Mouse (Mus musculus) embryonic fibroblast, embryonic 13.5 days (primary cell): ENCODE measurements around the gene Cbx6. TPM values are rescaled to one million over a fixed set of nuclear protein-coding genes. Genes with fewer than 3 reads are reported as not detected.
A peak's percentile ranks its signal among the peaks of the same experiment; 100 is the strongest.

Source experiments
- H3K27ac ChIP-seq: 2 replicates; pipeline ENCODE4 v1.5.1; 2012; ENCODE audit warnings: low read length, control low read depth, inconsistent platforms; ENCODE audit not compliant: insufficient read depth
- H3K4me1 ChIP-seq: 2 replicates; pipeline ENCODE4 v1.6.1; 2011; ENCODE audit warnings: low read length; ENCODE audit not compliant: control insufficient read depth, insufficient read depth
- H3K4me3 ChIP-seq: 2 replicates; pipeline ENCODE4 v1.5.1; 2011; ENCODE audit warnings: mild to moderate bottlenecking, control low read depth, low read length; ENCODE audit not compliant: insufficient read depth
- CTCF ChIP-seq: IDR thresholded peaks from 2 replicates; pipeline ENCODE4 v1.5.1; 2011; ENCODE audit warnings: mild to moderate bottlenecking, control low read depth, low read length, moderate library complexity, borderline replicate concordance; ENCODE audit not compliant: insufficient read depth
- POLR2A ChIP-seq: IDR thresholded peaks from 2 replicates; pipeline ENCODE4 v1.6.1; 2011; ENCODE audit warnings: low read depth, mild to moderate bottlenecking, control low read depth, low read length, moderate library complexity
- polyA plus RNA-seq: library from polyadenylated mRNA; stranded (reverse); fragments of >200 nt; gene quantifications from 2 replicates; pipeline ENCODE4 v1.2.4, GENCODE M21; 2011; ENCODE audit warnings: low read depth; ENCODE audit not compliant: missing spikeins, insufficient read length

Cbx6 gene
- polyA plus RNA-seq, 1 experiment, result 89.0 TPM

- peak overlapping the region; percentile 58 for H3K4me3 ChIP-seq
- H3K4me1 ChIP-seq, result no peaks in the 10 kb centered on the region
- 0 out of 2 replicates have a peak overlapping the region, but pooled peaks have one; percentile 81 for H3K27ac ChIP-seq
- TF ChIP-seq POLR2A (no peak), CTCF (peak; percentile 77)
Observed at GRCm38 (mm10) chr15:79832064-79832900, 2.2 kb downstream of the Cbx6 start.

- Histone ChIP-seq H3K4me1 (no peaks in the 10 kb centered on the region), H3K4me3 (no peak overlapping the region), H3K27ac (no peak overlapping the region)
- TF ChIP-seq CTCF (peak; percentile 87; the same call in 1 of the 2 replicates), POLR2A (peak; percentile 9; the same call in 1 of the 2 replicates)
Observed at GRCm38 (mm10) chr15:79830388-79830787, 4.1 kb downstream of the Cbx6 start.

GRCm38 (mm10) chr15:79829431-79829830 is 5.1 kb downstream of the Cbx6 start:
- no peak overlapping the region for H3K4me3 ChIP-seq
- H3K4me1 ChIP-seq, result no peaks in the 10 kb centered on the region
- TF ChIP-seq POLR2A (no peak; the same call in 1 of the 2 replicates), CTCF (no peak)
- no peak overlapping the region for H3K27ac ChIP-seq

- Histone ChIP-seq H3K4me3 (no peak overlapping the region), H3K4me1 (no peaks in the 10 kb centered on the region), H3K27ac (no peak overlapping the region)
- TF ChIP-seq CTCF (0 out of 2 replicates have a peak, but pooled peaks have one; percentile 4), POLR2A (0 out of 2 replicates have a peak, but pooled peaks have one; percentile 20)
Observed at GRCm38 (mm10) chr15:79828366-79829035, 6.0 kb downstream of the Cbx6 start.

GRCm38 (mm10) chr15:79827778-79828210 is 6.7 kb downstream of the Cbx6 start:
- TF ChIP-seq CTCF, result no peak
- TF ChIP-seq POLR2A, result no peak
- Histone ChIP-seq H3K4me1 (no peaks in the 10 kb centered on the region), H3K4me3 (no peak overlapping the region), H3K27ac (no peak overlapping the region)

- Histone ChIP-seq H3K4me1 (no peaks in the 10 kb centered on the region), H3K27ac (no peak overlapping the region), H3K4me3 (no peak overlapping the region)
- TF ChIP-seq CTCF (no peak), POLR2A (0 out of 2 replicates have a peak, but pooled peaks have one; percentile 24)
Observed at GRCm38 (mm10) chr15:79827061-79827777, 7.3 kb downstream of the Cbx6 start.

- no peak overlapping the region for H3K27ac ChIP-seq
- H3K4me3 ChIP-seq, result no peak overlapping the region
- TF ChIP-seq POLR2A, result no peak
- no peak for TF ChIP-seq CTCF
- H3K4me1 ChIP-seq, result no peaks in the 10 kb centered on the region
Observed at GRCm38 (mm10) chr15:79826221-79826935, 8.1 kb downstream of the Cbx6 start.

GRCm38 (mm10) chr15:79825146-79825825 is 9.2 kb downstream of the Cbx6 start:
- Histone ChIP-seq H3K4me3 (no peak overlapping the region), H3K4me1 (no peaks in the 10 kb centered on the region), H3K27ac (no peak overlapping the region)
- TF ChIP-seq CTCF (no peak), POLR2A (no peak)

- Histone ChIP-seq H3K4me1 (no peaks in the 10 kb centered on the region), H3K4me3 (no peak overlapping the region), H3K27ac (no peak overlapping the region)
- TF ChIP-seq POLR2A (no peak), CTCF (no peak)
Observed at GRCm38 (mm10) chr15:79823588-79824280, 10.8 kb downstream of the Cbx6 start.
